Mouse (Mus musculus): ENCODE data around the gene Hspb1. TPM values are rescaled to one million over a fixed set of nuclear protein-coding genes. Genes with fewer than 3 reads are reported as not detected.

The Hspb1 gene
- polyA plus RNA-seq, 1 experiment from 2014 or later: 863 TPM

GRCm38 (mm10) chr5:135888405-135889215 is 891 bp downstream of the Hspb1 start:
- Histone ChIP-seq H3K9ac (peak overlapping the region; percentile 94), H3K27ac (replicated peaks) (peak overlapping the region; percentile 86), H3K4me1 (peaks cover 18% of the 10 kb centered on the region; the same call in 1 of the 2 replicates), H3K27me3 (replicated peaks) (peaks cover 10% of the 10 kb centered on the region), H3K36me3 (no peaks in the 10 kb centered on the region), H3K9me3 (no peaks in the 10 kb centered on the region), H3K4me2 (peak overlapping the region; percentile 75), H3K4me3 (peak overlapping the region; percentile 74)
- ATAC-seq (ENCODE audit: extremely low read depth, insufficient number of reproducible peaks, low FRiP score, low TSS enrichment): no peak
- 2% methylated on average over 30 of the region's 30 CpGs for WGBS

DNA sequence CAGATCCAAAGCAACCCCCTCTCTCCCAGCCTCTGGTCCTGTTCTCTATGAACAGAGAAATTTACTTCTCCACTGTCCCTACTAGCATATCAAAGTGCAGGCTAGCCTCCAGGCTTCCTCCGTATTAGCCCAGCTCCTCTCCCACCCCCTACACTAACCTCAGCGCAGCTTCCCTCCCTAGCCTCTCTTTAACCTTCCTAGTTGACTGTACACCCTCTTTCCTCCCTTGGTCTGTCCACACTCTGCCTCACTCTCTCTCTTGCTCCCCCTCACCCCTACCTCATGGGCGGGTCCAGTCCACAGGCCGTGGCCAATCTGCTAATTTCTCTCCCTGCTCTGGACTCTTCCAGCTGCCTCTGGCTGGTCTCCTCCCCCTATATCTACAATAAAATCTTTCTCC is 2.6 kb downstream of the Hspb1 start:
- ATAC-seq (ENCODE audit: extremely low read depth, insufficient number of reproducible peaks, low FRiP score, low TSS enrichment): no peak
- Histone ChIP-seq H3K9me3 (no peaks in the 10 kb centered on the region), H3K4me3 (no peak overlapping the region), H3K9ac (no peak overlapping the region), H3K27me3 (replicated peaks) (peaks cover 10% of the 10 kb centered on the region), H3K36me3 (no peaks in the 10 kb centered on the region), H3K4me2 (no peak overlapping the region), H3K27ac (replicated peaks) (no peak overlapping the region), H3K4me1 (peaks cover 24% of the 10 kb centered on the region; the same call in 1 of the 2 replicates)
- WGBS: 48% methylated on average over 4 of the region's 4 CpGs

- Histone ChIP-seq H3K36me3 (no peaks in the 10 kb centered on the region), H3K27ac (replicated peaks) (no peak overlapping the region), H3K9me3 (no peaks in the 10 kb centered on the region), H3K27me3 (replicated peaks) (peaks cover 10% of the 10 kb centered on the region), H3K4me1 (peaks cover 24% of the 10 kb centered on the region; the same call in 1 of the 2 replicates), H3K4me3 (no peak overlapping the region), H3K4me2 (no peak overlapping the region), H3K9ac (no peak overlapping the region)
- 57% methylated on average over 3 of the region's 3 CpGs for WGBS
- ATAC-seq (ENCODE audit: extremely low read depth, insufficient number of reproducible peaks, low FRiP score, low TSS enrichment): no peak
Observed at GRCm38 (mm10) chr5:135890920-135891319, 3.2 kb downstream of the Hspb1 start.

DNA sequence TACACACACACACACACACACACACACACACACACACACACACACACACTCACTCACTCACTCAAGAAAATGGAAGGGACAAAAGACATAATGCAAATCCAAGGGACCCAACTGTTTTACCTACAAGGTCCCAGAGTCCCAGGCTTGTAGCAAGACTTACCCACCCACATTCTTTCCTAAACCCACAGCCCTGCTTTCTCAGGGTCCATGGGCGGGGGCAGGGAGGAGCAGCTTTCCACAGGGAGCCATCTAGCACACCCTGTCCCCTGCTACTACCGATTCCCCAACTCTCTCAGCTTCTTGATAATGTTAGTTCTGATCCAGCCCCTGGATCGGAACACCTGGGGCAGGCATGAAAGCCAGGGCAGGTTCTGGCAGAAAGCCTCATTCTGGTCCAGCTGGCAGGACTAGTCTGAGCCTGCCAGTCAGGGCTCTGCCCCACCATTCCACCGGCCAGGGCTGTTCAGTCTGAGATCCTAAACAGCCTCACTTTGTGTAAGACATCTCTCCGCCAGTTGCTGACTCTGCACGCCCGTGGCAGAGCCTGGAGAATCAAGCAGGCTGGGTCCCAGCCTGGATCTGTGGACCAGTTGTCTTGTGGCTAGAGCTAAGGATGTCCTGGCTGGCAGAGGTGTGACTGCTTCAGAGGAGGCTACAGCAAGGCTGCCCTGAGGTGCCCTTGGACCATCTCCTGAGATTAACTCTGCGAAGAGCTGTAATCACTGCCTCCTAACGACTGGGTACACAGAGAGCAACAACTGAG is 5.1 kb downstream of the Hspb1 start:
- Histone ChIP-seq H3K4me1 (peaks cover 20% of the 10 kb centered on the region; the same call in 1 of the 2 replicates), H3K36me3 (no peaks in the 10 kb centered on the region), H3K4me3 (no peak overlapping the region), H3K4me2 (no peak overlapping the region), H3K27me3 (replicated peaks) (peaks cover 10% of the 10 kb centered on the region), H3K27ac (replicated peaks) (0 out of 2 replicates have a peak overlapping the region, but pooled peaks have one; percentile 36), H3K9me3 (no peaks in the 10 kb centered on the region), H3K9ac (peak overlapping the region; percentile 37; the same call in 1 of the 2 replicates)
- 37% methylated on average over 9 of the region's 9 CpGs for WGBS
- ATAC-seq (ENCODE audit: extremely low read depth, insufficient number of reproducible peaks, low FRiP score, low TSS enrichment): no peak

DNA sequence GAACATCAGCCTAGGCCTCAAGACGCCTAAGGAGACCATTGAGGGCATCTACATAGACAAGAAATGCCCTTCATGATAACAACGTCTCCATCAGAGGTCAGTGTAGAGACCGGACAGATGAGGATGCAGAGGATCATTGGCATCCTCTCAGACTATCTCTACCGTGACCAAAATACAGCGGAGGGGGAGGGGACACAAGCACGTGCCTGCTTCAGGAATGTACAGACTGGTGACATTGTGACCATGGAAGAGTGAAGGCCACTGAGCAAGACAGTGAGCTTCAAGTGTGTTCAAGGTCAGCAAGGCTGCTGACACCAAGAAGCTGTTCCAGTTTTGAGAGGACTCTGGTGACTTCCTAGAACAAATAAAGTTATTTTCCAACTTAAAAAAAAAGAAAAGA is 7.2 kb downstream of the Hspb1 start:
- Histone ChIP-seq H3K9me3 (no peaks in the 10 kb centered on the region), H3K4me3 (no peak overlapping the region), H3K4me2 (no peak overlapping the region), H3K36me3 (no peaks in the 10 kb centered on the region), H3K9ac (no peak overlapping the region), H3K27me3 (replicated peaks) (peaks cover 10% of the 10 kb centered on the region), H3K4me1 (peaks cover 20% of the 10 kb centered on the region; the same call in 1 of the 2 replicates), H3K27ac (replicated peaks) (peak overlapping the region; percentile 42; the same call in 1 of the 2 replicates)
- 40% methylated on average over 6 of the region's 6 CpGs for WGBS
- no peak for ATAC-seq (ENCODE audit: extremely low read depth, insufficient number of reproducible peaks, low FRiP score, low TSS enrichment)

GRCm38 (mm10) chr5:135898028-135898427 is 10.3 kb downstream of the Hspb1 start:
- Histone ChIP-seq H3K9me3 (no peaks in the 10 kb centered on the region), H3K4me3 (no peak overlapping the region), H3K4me2 (no peak overlapping the region), H3K27ac (replicated peaks) (no peak overlapping the region), H3K27me3 (replicated peaks) (no peaks in the 10 kb centered on the region), H3K9ac (no peak overlapping the region), H3K4me1 (peaks cover 13% of the 10 kb centered on the region), H3K36me3 (no peaks in the 10 kb centered on the region)
- ATAC-seq (ENCODE audit: extremely low read depth, insufficient number of reproducible peaks, low FRiP score, low TSS enrichment): no peak
- WGBS: 10% methylated on average over 3 of the region's 3 CpGs

DNA sequence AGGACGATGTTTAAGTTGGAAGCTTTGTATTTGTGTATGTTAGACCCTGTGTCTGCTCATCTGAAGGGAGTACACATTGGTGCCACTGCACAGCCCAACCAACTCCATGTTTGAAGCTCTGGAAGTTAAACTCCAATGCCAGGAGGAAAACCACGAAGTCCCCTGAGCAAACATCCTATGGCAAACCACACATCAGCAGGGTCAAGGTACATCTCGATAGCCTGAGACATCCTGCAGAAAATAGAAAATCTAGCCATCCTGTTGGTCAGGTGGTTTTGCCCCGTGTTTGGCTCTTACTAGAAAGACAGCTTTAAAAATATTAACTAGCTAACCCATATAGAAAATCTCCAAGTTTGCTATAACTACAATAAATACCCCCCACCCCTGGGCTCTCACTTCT is 11.3 kb downstream of the Hspb1 start:
- H3K36me3 ChIP-seq: no peaks in the 10 kb centered on the region
- H3K27me3 ChIP-seq (replicated peaks): no peaks in the 10 kb centered on the region
- H3K4me1 ChIP-seq: peaks cover 12% of the 10 kb centered on the region

GRCm38 (mm10) chr5:135899833-135900232 is 12.1 kb downstream of the Hspb1 start:
- Histone ChIP-seq H3K9me3 (no peaks in the 10 kb centered on the region), H3K4me1 (peaks cover 15% of the 10 kb centered on the region), H3K27me3 (replicated peaks) (no peaks in the 10 kb centered on the region), H3K9ac (no peak overlapping the region), H3K4me3 (no peak overlapping the region), H3K36me3 (peaks cover 4% of the 10 kb centered on the region; the same call in 1 of the 2 replicates), H3K27ac (replicated peaks) (no peak overlapping the region), H3K4me2 (no peak overlapping the region)
- 46% methylated on average over 4 of the region's 4 CpGs for WGBS
- no peak for ATAC-seq (ENCODE audit: extremely low read depth, insufficient number of reproducible peaks, low FRiP score, low TSS enrichment)

More for the DNA sequence above, 11.3 kb downstream of the Hspb1 start:
- no peak for ATAC-seq (ENCODE audit: extremely low read depth, insufficient number of reproducible peaks, low FRiP score, low TSS enrichment)
- Histone ChIP-seq H3K4me2 (no peak overlapping the region), H3K27ac (replicated peaks) (no peak overlapping the region), H3K9ac (no peak overlapping the region), H3K9me3 (no peaks in the 10 kb centered on the region), H3K4me3 (no peak overlapping the region)
- 72% methylated on average over 4 of the region's 4 CpGs for WGBS

DNA sequence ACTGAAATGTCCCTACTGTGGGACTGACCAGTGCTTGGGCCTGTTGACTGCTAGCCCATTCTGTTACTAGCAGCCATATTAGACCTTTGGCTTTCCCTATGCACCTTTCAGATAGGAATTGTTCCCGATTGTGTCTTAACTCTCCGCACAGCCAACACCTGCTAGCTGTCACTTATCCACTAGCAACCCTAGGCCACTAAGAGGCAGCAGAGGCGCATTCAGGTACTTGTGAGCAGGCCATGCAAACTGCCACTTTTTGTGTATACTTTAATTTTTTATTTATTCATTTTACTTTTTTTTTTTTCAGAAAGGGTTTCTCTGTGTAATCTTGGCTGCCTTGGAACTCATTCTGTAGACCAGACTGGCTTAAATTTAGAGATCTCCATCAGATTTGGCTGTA is 13.0 kb downstream of the Hspb1 start:
- Histone ChIP-seq H3K4me2 (no peak overlapping the region), H3K9ac (no peak overlapping the region), H3K9me3 (no peaks in the 10 kb centered on the region), H3K36me3 (peaks cover 6% of the 10 kb centered on the region; the same call in 1 of the 2 replicates), H3K4me1 (peaks cover 20% of the 10 kb centered on the region), H3K27ac (replicated peaks) (no peak overlapping the region), H3K4me3 (no peak overlapping the region), H3K27me3 (replicated peaks) (no peaks in the 10 kb centered on the region)
- ATAC-seq (ENCODE audit: extremely low read depth, insufficient number of reproducible peaks, low FRiP score, low TSS enrichment): no peak
- WGBS: 73% methylated on average over 3 of the region's 3 CpGs

DNA sequence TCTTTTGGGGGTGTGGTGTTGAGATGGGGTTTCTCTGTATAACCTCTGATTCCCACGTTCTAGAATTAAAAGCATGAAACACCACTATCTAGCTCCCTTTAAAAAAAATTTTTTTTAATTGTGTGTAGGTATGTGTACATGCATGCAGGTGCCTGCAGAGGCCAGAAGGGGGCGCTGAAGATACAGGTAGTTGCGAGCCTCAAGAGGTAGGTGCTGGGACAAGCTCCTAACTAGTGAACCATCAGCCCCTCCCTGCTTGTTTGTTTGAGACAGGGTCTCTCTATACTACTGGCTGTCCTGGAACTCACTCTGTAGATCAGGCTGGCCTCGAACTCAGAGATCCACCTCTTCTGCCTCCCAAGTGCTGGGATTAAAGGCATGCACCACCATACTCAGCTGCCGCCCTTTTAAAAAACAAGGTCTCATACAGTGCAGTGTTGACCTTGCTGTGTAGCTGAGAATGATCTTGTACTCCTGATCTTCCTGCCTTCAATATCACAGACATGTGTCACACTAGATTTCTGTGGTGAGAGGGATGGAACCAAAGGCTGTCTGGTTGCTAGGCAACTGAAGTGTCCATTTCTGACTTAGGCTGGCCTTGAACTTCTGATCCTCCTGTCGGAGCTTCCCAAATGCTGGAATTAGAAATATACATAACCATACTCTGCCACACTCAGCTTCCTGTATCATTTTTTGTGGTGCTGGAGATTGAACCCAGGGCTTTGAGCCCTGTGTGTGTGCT is 13.8 kb downstream of the Hspb1 start:
- peaks cover 28% of the 10 kb centered on the region for H3K4me1 ChIP-seq
- H3K27ac ChIP-seq (replicated peaks): no peak overlapping the region
- 57% methylated on average over 6 of the region's 6 CpGs for WGBS
- ATAC-seq (ENCODE audit: extremely low read depth, insufficient number of reproducible peaks, low FRiP score, low TSS enrichment): no peak
- H3K27me3 ChIP-seq (replicated peaks): no peaks in the 10 kb centered on the region
- no peak overlapping the region for H3K9ac ChIP-seq
- H3K4me3 ChIP-seq: no peak overlapping the region
- H3K9me3 ChIP-seq: no peaks in the 10 kb centered on the region
- peaks cover 7% of the 10 kb centered on the region; the same call in 1 of the 2 replicates for H3K36me3 ChIP-seq
- no peak overlapping the region for H3K4me2 ChIP-seq

GRCm38 (mm10) chr5:135903058-135903457 is 15.3 kb downstream of the Hspb1 start:
- H3K9ac ChIP-seq: peak overlapping the region; percentile 71
- WGBS: 29% methylated on average over 7 of the region's 7 CpGs
- H3K27me3 ChIP-seq (replicated peaks): no peaks in the 10 kb centered on the region
- H3K4me1 ChIP-seq: peaks cover 43% of the 10 kb centered on the region
- H3K36me3 ChIP-seq: peaks cover 23% of the 10 kb centered on the region
- H3K27ac ChIP-seq (replicated peaks): peak overlapping the region; percentile 68
- no peak for ATAC-seq (ENCODE audit: extremely low read depth, insufficient number of reproducible peaks, low FRiP score, low TSS enrichment)
- H3K9me3 ChIP-seq: no peaks in the 10 kb centered on the region
- H3K4me3 ChIP-seq: peak overlapping the region; percentile 49
- H3K4me2 ChIP-seq: peak overlapping the region; percentile 72
